Mouse (Mus musculus) liver (tissue): ENCODE data around the gene Angptl6.
"Not testable (repeated sequence)": the region's sequence is repeated elsewhere in the genome, so short reads cannot be mapped to it uniquely, and the experiment has no call there.

ENCODE experiments used
- DNase-seq: peaks from one replicate; pipeline ENCODE4 v3.0.0-alpha.2; 2020; ENCODE audit warnings: mixed read lengths

Angptl6 gene

DNA sequence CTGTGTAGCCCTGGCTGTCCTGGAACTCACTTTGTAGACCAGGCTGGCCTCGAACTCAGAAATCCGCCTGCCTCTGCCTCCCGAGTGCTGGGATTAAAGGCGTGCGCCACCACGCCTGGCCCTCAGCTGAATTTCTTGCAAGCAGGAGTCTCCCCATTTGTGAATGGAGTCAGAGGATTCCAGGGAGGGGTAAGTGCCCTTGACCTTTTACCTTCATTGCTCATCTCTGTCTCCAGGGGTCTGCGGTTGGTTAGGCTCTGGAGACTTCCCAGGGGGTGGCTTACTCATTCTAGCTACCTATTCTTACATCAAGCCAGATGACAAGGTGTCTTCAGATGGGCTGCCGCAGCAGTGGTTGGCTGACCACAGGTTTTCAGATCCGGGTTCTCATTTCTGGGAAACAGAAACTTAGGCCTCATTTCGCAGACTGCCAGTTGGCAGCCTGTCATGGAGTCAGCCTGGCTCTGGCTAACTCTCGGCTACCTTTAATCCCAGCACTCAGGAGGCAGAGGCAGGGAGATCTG, 44.0 kb downstream of the Angptl6 start:
- not testable (repeated sequence) for DNase-seq

DNA sequence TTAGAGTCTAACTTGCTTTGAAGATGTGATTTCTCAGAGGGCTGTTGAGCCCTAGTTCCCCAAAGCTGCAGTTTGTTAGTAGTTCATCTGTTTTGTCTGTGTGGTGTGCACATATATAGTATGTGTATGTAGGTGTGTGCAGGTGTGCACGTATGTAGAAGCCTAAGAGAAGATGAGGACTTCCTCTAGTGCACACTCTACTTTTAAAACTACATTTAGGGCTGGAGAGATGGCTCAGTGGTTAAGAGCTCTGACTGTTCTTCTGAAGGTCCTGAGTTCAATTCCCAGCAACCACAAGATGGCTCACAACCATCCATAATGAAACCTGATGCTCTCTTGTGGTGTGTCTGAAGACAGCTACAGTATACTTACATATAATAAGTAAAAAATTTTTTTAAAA, 44.6 kb downstream of the Angptl6 start:
- DNase-seq = no peak

GRCm38 (mm10) chr9:20830901-20831643, 48.5 kb downstream of the Angptl6 start:
- peak; percentile 86 for DNase-seq

DNA sequence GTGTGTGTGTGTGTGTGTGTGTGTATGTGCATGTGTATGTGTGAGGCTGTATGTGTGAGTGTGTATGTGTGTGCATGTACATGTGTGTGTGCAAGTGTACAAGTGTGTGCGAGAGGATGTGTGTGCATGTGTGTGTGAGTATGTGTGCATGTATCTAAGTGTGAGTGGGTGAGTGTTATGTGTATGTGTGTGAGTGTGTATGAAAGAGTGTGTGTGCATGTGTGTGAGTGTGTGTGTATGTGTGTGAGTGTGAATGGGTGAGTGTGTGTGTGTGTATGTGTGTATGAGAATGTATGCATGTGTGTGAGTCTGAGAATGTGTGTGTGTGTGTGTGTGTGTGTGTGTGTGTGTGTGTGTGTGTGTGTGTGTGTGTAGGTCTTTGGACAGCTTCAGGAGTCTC, 51.4 kb downstream of the Angptl6 start:
- no peak for DNase-seq

GRCm38 (mm10) chr9:20825781-20826180, 53.7 kb downstream of the Angptl6 start:
- DNase-seq = no peak
